Mouse (Mus musculus) liver, adult (tissue): ENCODE measurements around the gene Olfr385.

ENCODE experiments used
- GATA4 ChIP-seq: IDR thresholded peaks from 2 replicates; pipeline ENCODE4 v1.6.1; 2014; ENCODE audit warnings: mild to moderate bottlenecking, low read length; ENCODE audit not compliant: insufficient replicate concordance

The Olfr385 gene

GRCm38 (mm10) chr11:73592908-73593307 lies at the start of gene Olfr385:
TSS of gene Olfr385 (minus strand) at chr11:73593008.
- no peak for TF ChIP-seq GATA4

- TF ChIP-seq GATA4 = no peak
These were observed 5.5 kb upstream of the Olfr385 start, which contains the start of gene Olfr384 for GRCm38 (mm10) chr11:73598294-73598693. TSS of gene Olfr384 (plus strand) at chr11:73598594.

DNA sequence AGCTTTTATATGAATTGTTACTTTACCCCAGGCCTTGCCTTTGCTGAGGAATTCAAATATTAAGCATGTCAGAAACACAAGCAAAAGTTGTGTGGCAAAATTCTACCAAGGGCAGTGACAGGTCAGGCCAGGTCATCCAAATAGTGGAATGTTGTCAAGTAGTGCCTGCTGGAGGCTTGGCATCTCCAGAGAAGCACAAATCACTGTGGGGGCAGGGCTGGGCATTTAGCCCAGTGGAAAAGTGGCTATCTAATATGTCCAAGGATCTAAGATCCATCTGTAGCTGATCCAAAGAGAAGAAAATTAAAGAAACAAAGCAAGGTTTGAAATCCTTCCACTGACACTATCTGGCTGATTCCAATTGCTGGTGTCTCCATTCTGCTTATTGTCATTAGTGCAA lies 12.9 kb downstream of the Olfr385 start:
- no peak for TF ChIP-seq GATA4
